Mouse (Mus musculus): ENCODE results near the gene Lhfpl4.

Lhfpl4 gene

DNA sequence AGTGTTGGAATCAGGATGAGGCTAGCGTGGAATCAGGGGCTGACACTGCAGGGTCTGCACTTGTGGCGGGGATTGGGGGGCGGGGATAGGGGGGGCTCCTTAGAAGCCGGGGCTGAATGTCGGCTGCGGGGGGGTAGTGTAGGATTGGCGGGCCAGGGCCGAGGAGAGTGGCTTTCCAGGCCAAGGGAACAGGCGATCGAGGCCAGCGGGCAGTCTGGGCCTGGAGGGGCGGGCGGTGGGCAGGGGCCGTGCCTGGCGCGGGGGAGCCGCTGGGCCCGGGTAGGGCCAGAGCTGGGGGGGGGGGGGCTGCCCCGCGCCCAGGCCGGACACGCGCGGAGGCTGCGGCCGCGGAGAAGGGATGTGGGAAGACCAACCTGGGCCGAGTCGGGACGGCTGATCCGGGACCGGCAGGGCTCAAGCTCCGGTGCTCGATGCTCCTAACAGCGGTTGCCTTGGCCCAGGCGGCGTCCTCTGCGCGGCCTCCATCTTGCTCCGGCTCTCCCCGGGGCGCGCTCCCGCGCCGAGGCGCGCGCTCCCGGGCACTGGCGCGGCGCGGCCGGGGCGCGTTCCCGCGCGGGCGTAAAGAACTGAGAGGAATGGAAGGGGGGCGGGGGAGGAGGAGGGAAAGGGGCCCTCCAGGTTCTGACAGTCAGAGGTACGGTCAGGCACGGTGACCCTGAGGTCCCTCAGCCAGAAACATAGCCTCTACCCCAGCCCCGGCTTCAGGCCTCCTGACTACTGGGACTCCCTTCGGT lies at the start of gene Lhfpl4:
Gene Lhfpl4 (minus strand): TSS at position 544 of the 755 bp plus-strand sequence.
- in situ Hi-C loops (cut with MseI, MboI): no loop called here

DNA sequence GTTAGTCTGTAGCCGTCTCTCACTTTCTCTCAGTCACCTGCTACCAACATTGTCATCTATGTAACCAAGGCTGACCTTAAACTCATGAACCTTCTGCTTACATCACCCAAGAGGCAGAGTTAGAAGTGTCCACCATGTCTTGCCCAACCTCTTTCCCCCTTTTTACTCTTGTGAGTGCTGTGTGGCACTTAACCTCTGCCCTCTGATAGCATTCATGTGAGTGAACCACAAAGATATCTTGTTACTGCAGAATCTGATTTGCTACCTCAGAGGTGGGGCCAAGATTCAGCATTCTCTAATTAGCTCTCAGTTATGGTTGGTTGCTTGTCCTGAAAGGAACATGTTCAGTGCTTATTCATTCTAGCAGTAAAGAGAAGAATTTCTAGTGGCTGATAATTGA lies 47.6 kb upstream of the Lhfpl4 start:
- in situ Hi-C loops (cut with MseI, MboI): no loop called here

DNA sequence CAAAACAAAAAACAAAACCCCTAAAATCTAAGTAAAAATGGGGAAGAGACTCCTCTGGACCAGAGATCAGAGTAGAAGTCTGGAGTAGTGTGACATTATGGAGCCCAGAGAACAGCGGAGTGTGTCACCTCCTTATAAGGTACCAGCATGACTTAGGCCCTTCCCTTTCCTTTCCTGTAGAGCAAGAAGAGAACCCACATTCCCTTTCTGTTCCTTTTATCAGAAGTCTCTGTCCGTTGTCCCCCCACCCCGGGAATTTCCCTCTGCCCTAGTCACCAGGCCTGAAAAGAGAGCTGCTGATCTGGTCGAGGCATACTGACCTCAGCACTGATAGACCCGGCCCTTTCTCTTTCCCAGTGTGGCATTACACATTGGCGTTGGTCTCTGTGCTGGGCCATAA lies 43.3 kb upstream of the Lhfpl4 start:
- in situ Hi-C loops (cut with MseI, MboI): no loop called here

DNA sequence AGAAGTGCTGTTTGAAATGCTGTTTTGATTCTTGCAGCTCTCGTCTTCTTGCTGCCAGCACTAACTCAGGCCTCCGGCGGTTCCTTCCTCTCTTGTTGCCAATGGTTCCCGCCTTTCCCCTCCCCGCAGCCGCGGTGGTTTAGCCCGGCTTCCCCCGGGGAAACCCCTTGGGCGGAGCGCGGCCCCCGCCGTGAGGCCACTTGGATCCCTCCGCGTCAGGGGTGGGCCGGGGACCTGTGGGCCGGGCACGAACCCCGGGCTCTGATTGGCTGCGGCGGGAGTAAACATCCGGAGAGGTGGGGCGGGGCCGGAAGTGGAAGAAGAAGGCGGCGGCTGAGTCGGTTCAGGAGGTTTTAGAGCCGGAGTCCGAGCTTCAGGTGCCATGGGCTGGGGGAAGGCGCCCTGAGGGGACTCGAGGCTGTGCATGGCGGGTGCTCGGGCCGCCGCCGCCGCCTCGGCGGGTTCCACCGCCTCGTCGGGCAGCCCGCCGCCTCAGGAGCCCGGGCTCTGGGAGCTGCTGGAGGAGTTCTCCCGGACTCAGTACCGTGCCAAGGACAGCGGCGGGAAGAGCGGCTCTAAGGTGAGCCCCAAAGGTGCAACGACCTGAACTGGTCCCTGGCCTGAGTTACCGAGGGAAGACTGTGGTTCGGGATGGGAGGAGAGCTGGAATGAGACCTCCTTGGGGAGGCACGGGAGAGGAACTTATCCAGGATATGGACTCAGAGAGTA lies 42.5 kb upstream of the Lhfpl4 start, which contains the start of gene Mtmr14:
Gene Mtmr14 (plus strand): TSS at position 302 of the 729 bp plus-strand sequence.
- in situ Hi-C loops (cut with MseI, MboI): no loop called here

DNA sequence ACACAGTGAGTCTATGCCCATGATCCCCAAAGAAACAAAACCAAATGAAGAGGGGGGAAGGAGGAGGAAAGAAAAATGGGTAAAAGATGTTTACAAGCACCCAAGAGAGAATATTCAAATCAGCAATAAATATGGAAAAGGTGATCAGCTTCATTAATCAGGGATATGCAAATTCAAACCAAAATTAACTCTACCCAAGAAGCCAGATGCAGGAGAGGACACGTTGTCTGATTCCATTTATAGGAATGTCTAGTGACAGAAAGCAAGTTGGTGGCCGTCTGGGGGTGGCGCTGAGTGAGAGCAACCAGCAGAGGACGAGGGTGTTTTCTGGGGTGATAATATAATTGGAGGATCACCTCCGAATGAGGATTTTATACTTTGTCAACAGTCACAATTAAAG lies 40.0 kb upstream of the Lhfpl4 start:
- in situ Hi-C loops (cut with MseI, MboI): no loop called here

DNA sequence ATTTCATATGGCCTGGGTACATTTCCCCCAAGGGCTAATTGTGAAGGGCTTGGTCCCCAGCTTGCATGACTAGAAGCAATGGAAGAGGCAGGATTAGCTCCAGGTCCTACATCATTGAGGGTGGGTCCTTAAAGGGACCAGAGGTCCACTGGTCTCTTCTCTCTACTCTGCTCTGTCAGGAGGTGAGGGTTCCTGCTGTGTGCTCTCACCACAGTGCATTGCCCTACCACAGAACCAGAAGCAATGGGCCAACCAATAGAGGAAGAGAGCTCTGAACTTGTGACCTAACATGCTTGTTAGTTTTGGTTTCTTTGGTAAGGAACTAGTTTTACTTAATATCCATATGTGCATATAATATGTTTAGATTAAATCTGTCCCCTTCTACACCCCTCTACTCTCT lies 31.5 kb upstream of the Lhfpl4 start:
- in situ Hi-C loops (cut with MseI, MboI): no loop called here

DNA sequence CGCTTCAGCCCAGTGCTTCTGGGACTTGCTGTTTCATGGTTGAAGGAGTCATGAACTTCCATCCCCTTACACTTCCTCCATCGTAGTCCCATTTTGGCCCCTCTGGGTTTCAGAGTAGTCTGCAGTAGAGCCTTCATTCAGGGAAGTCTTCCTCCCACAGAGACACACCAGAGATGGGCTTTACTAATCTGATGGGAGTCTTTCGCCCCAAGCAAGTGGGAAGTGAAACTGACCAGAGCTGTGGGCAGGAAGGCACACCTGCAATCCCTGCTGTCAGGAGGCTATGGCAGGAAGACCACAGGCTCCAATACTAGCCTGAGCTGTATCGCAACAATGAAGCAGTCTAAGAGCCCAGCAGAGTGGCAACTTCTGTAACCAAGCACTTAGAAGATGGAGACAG lies 30.6 kb upstream of the Lhfpl4 start:
- in situ Hi-C loops (cut with MseI, MboI): no loop called here

DNA sequence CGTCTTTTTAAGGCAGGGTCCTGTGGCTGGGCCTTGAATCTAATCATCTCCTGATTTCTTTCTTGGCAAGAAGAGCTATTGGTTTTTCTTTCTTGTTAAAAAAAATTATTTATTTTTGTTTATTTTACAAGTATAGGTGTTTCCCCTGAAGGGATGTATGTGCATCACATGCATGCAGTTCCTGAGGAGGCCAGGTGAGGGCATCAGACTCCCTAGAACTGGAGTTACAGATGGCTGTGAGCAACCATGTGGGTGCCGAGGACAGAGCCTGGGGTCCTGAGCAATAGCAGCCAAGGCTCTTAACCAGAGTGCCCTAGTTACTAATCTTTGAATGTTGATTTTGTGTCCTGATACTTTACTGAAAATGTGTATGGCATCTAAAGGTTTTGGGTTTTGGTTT lies 21.1 kb upstream of the Lhfpl4 start:
- in situ Hi-C loops (cut with MseI, MboI): no loop called here

DNA sequence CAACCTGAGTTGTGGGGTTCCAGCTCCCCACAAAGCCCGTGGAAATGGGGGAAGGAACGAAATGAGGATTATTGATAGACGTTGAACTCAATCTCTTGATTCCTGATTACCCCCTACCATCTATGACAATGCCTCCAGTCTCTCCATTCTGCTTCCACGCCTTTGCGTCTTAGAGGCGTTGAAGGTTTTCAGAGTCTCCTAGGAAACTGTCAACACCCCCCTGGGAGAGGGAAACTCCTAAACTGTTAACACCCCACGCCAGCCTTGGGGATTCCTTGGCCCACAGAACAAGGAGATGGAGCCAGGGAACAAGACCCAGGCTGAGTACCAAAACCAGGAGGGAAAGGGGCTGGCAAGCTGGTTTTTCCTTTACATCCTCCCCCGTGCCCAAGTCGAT lies 410 bp upstream of the Lhfpl4 start:
- in situ Hi-C loops (cut with MseI, MboI): no loop called here

DNA sequence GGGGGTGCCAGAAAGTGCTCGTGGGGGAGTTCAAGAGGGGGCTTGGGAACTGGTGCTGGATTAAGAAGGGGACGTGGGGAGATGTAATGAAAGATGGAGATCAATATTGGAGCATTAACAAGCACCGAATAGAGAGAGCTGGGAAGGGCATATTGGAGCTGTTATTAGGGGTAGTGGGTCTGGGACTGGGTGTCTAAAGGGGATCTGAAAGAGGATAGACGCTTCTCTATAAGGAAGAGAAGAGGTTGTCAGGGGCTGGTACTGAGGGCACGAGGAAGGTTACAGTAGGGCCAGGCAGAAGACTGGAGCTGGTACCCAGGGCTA lies 705 bp downstream of the Lhfpl4 start:
- in situ Hi-C loops (cut with MseI, MboI): no loop called here

DNA sequence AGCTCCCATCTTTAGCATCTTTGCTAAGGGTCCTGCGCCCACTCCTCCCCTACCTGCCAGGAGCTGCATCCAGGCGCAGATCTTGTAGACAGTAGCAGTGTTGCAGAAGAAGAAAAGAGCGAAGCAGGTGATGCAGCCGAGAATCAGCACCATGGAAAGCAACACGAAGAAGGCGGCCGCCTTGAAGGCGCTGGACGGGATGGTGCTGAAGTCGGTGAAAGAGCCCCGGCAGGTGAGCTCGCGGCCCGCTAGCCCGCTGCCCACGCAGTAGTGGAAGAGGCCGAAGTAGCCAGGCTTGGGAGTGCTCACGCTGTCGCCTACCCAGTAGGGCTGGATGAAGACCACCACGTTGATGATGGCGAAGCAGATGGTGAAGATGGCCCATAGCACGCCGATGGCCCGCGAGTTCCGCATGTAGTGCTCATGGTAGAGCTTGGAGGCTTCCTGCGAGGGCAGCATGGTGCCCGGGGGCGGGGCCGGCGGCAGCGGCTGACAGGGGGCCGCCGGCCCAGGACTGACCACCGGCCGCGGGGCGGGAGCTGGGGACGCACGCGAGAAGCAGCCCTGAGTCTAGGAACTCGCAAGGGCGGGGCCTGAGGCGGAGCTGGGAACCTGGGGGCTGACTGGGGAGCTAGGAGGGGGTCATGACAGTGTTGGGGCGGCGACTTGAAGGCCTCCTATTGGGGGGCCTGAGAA lies 1.3 kb downstream of the Lhfpl4 start:
- in situ Hi-C loops (cut with MseI, MboI): no loop called here

DNA sequence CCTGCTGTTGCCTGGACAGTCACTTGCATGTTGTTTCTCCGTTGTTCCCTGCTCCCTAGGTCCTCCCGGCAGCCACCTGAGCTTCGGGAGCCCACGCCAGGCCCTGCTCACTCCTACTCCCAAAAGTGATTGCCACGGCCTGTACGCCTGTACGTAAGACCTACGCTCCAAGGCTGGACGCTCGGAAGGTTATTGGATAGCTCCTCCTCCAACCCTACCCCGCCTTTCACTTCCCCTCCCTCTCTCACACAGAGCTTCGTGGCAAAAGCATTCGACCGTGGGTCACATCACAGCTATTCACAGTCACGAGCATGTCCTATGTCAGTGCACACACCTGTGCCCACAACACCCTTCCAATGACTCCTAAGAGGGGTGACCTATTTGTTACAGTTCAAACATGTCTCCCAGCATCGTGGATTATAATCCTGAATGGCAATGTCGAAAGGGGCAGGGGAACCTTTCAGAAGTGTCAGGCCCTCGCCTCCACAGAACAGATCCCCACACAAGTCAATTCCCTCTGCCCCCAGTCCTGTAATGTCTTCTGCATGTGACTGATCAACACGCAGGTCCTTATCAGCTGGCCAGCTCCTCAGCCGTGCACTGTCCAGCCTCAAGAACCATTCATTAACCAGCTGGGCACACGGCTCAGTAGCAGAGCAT lies 10.2 kb downstream of the Lhfpl4 start:
- in situ Hi-C loops (cut with MseI, MboI): no loop called here

DNA sequence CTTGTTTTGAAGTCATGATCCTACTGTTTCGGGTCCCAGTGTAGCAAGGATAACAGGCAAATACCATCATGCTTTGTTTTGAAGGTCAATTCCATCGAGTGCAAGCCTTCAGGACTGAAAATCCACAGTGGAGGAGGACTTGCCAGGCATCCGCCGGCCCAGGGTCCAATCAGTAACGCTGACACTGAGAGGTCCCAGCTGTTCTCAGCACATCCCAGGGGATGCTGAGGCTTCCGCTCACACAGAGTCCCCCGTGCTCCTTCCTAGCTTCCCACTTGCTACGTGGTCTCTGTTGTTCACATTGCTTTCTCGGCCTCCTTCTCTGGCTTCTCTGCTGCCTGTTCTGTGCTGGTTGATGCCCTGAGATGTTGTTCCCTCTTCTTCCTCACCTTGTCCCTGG lies 11.0 kb downstream of the Lhfpl4 start:
- in situ Hi-C loops (cut with MseI, MboI): no loop called here

DNA sequence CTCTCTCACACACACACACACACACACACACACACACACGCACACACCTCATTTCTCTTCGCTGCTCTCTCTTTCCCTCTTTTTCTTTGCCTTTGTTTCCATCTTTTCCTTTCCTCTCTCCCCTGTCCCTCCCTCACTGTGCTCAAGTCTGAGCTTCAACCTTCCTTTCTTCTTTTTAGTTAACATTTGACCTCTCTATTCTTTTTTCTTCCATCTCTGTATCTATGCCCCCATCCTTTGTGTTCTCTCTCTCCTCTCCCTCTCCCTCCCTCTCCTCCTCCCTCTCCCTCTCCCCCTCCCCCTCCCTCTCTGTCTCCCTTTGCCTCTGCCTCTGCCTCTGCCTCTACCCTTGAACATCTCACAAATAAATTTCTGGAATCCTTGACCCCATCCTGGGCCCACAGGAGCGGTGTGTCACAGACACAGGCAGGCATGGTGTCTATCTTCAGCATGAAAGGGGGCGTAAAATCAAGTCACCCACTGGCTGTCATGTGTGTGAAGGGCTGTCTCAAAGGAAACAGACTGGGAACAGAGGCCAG lies 15.9 kb downstream of the Lhfpl4 start:
- in situ Hi-C loops (cut with MseI, MboI): no loop called here

DNA sequence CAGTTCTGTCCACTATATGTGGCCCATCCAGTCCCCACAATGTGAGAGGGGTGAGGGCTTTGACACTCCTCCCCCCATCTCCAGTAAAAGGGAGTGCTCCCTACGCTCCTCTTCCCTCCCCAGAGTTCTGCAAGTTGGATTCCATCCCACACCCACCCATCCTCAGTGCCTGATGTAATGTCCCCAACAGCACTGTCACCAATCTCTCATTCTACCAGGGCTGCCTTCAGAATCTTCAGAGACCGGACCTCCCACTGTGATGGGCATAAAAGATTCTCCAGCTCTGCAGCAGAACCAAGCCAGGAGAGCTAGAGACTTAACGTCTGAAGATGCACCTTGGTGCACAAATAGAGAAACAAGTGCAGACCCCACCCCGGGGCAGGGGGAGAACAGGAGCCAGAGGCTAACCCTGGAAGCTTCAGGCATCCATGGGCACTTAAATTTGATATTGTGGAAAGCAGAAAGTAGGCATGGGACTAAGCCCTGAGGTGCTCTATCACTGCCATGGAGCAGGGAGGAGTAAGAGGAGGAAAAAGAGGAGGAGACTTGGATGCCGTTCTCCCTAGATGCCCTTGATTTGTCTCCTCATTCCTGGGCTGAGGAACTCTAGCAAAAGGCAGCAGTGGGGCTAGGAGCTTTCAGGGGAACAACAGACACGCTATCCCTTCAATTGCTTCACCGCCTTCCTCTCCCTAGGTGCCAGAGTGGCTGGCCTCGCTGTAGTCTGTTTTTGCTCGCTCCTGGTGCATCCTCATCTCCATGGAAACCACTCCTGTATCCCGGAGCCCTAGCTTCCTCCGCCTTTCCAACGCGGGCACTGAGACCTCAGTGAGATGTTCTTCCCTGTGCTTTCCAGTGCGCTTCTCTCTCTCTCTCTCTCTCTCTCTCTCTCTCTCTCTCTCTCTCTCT lies 16.6 kb downstream of the Lhfpl4 start:
- in situ Hi-C loops (cut with MseI, MboI): no loop called here

DNA sequence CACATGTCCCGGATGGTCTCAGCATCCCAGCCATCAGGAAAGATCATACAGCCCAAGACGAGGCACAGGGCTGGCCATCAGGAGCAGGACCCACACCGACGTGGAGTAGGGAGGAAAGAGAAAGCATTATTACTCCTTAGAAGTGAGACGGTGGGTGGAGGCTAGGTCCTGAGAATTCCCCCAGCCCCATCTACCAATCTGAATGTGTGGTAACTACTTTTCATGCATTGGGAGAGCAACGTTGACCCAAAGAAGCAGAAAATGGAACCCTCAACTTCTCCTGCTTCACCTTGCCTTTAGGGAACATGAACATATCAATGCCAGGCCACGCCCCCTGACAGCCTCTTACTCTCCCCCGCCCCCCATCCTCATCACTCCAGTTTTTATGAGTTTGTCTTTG lies 18.6 kb downstream of the Lhfpl4 start:
- in situ Hi-C loops (cut with MseI, MboI): no loop called here

DNA sequence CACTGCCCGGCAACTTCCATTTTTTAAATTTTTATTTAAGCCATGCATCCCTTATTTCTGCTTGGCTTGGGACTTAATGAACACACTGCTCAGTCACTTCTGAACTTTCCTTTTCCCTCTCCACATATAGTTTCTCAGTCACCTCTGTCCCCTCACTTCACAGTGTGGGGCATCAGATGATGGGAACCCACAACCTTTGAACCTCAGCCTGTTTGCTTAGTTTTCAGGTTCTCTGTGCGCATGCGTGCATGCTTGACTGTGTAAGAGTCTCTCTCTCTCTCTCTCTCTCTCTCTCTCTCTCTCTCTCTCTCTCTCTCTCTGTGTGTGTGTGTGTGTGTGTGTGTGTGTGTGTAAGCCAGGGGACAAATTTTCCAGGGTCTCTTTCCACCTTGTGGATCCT lies 19.7 kb downstream of the Lhfpl4 start:
- in situ Hi-C loops (cut with MseI, MboI): no loop called here

DNA sequence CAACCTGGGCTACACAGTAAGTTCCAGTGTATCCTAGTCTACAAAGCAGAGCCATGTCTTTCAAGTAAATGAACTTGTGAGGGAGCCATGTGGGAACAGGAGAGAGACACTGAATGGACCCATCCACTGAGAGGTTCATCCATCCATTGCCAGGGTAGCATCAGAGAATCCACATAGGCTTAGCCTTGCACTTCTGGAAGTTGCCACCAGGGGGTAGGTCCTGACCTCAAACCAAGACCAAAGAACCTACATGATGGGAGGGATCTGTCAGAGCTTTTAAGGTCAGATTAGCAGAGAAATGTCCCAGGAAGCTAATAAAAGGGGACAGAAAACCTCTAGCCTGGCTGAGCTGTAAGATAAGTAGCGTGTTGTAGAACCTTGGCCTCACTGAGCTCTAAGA lies 22.6 kb downstream of the Lhfpl4 start:
- in situ Hi-C loops (cut with MseI, MboI): no loop called here

DNA sequence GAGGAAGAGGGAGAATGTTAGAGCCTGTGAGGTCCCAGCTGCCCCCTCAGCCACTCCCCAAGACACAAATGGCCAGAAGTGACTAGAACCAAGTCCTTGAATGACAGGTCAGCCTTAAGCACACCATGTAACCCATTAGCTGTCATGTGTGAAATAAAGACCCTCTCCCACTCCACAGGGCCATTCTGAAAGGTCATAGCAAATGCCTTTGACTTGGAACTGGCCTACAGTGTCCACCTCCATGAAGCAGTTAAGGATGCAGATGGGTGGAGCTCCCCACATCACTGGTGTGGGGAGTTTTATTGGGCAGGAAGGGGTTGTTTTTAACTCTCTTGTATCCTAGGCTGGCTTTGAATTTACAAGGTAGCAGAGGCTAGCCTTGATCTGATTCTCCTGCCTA lies 23.2 kb downstream of the Lhfpl4 start:
- in situ Hi-C loops (cut with MseI, MboI): no loop called here

DNA sequence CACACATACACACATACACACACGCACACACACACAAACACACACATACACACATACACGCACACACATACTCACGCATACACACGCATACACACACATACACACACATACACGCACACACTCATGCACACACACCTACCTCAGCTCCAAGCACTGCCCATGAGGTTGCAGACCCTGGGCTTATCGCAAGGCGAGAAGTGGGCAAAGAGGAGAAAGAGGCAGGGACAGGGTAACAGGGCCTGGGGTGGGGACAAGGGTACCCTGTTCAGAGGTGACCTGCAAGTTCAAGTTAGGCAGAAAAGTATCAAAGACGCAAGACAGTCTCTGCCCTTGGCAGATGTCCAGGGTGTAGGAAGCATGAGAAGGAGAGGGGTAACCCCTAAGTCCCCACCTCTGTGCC lies 24.5 kb downstream of the Lhfpl4 start:
- in situ Hi-C loops (cut with MseI, MboI): no loop called here

DNA sequence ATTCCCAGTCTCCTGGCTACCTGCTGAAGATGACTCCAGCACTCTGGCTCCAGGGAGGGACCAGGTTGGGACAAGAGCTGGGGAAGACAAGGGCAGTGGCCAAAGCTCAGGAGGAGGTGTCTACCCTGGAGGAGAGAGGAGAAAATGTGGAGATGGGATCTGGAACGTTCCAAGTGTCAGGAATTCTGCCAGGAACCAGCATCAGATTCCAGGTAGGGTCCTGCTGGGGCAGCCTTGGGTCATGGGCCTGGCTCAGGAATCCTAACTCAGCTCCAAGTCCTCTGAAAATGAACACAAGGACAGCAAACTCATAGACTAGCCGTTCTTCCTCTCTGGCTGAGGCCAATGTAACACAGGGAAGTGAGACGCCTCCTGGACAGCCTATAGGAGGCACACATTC lies 25.3 kb downstream of the Lhfpl4 start:
- in situ Hi-C loops (cut with MseI, MboI): no loop called here

Measured in mouse trophoblast stem cell (cell line).